Mouse (Mus musculus): Measurements from ENCODE around the gene Rgl3. TPM values are rescaled to one million over a fixed set of nuclear protein-coding genes. Genes with fewer than 3 reads are reported as not detected.
A peak's percentile ranks its signal among the peaks of the same experiment; 100 is the strongest.

The Rgl3 gene
- polyA plus RNA-seq, 1 experiment from 2014 or later, result 24.5 TPM

DNA sequence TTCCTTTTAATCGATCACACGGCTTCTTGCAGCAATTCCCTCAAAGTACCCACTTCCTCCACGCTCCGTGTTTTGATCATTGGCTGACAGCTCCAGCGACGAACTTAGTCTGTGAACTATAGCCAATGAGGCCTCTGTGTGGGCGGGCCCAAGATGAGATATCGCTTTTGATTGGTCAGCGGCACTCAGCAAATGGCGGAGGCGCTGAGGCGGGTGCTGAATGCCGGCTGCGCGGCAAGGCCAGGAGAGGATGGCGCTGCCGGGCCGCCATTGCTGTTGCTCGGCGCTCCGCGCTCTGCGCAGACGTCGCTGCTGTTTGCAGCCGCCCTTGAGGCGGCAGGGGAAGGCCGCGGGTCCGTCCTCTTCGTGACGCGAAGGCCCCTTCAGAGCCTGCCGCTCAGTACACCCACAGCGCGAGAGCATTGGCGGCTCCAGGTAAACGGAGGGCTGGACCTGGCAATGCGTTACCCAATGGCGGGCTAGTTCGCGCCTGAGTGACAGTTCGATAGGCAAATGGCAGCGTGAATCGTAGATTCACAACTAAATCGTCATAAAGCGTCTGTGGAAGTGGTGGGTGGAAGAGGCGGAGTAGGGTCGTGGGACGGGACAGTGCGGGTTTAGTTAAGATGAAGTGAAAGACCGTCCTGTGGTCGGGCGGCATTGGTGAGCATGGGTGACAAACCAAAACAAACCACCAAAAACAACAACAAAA, 33.5 kb downstream of the Rgl3 start, which contains the start of gene Swsap1:
Gene Swsap1, plus strand, starts transcription at position 186 of the 712 bp plus-strand sequence.
- Histone ChIP-seq H3K27ac (peak within 1 kb of the TSS; percentile 92), H3K27me3 (peaks cover 4% of the 10 kb centered on the region), H3K36me3 (peaks cover 13% of the 10 kb centered on the region), H3K4me3 (replicated peaks) (peak within 1 kb of the TSS; percentile 65), H3K9me3 (replicated peaks) (0 out of 2 replicates have a peak, but pooled peaks cover 4% of the 10 kb centered on the region), H3K4me1 (peaks cover 23% of the 10 kb centered on the region), H3K9ac (peak within 1 kb of the TSS; percentile 71), H3K4me2 (peak within 1 kb of the TSS; percentile 77)
- WGBS, result under 1% methylated on average over 54 of the region's 54 CpGs
- peak; percentile 98 for ATAC-seq (replicated peaks; ENCODE audit: low FRiP score)

DNA sequence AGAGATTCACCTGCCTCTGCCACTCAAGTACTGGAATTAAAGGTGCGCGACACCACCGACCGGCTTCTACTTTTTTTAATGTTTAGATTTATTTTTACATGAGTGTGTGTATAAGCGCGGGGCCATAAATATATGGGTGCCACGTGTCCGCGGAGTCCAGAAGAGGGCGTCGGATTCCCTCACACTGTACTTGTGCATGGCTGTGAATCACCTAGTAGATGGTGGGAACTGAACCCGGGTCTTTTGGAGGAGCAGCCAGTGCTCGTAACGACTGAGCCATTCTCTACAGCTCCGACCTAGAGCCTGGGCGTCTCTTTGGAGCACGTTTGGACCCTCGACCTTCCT, 34.0 kb downstream of the Rgl3 start:
- 0 out of 2 replicates have a peak, but pooled peaks cover 4% of the 10 kb centered on the region for H3K9me3 ChIP-seq (replicated peaks)
- peaks cover 13% of the 10 kb centered on the region for H3K36me3 ChIP-seq
- H3K27ac ChIP-seq, result peak overlapping the region; percentile 92
- peaks cover 18% of the 10 kb centered on the region for H3K4me1 ChIP-seq
- ATAC-seq (replicated peaks; ENCODE audit: low FRiP score), result peak; percentile 76
- WGBS, result 3% methylated on average over 18 of the region's 18 CpGs
- no peaks in the 10 kb centered on the region for H3K27me3 ChIP-seq
- peak overlapping the region; percentile 77 for H3K4me2 ChIP-seq
- H3K4me3 ChIP-seq (replicated peaks), result peak overlapping the region; percentile 65
- peak overlapping the region; percentile 71 for H3K9ac ChIP-seq

DNA sequence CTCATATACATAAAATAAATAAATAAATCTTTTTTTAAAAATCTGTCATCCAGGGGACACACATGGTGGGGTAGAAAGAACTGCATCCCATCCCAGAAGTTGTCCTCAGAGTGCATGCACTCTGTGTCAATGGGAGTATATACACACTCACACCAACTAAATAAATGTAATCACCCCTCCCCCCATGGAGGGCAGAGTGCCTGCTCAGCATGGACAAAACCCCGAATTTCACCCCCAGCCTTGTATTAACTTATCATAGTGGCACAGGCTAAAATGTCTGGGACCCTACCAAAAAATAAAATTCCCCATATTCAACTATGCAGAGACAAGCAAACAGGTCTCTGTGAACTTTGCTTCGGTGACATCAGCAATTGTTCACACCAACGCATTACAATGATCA, 34.6 kb downstream of the Rgl3 start:
- peak overlapping the region; percentile 77; the same call in 1 of the 2 replicates for H3K4me2 ChIP-seq
- peaks cover 12% of the 10 kb centered on the region for H3K4me1 ChIP-seq
- 0 out of 2 replicates have a peak, but pooled peaks cover 4% of the 10 kb centered on the region for H3K9me3 ChIP-seq (replicated peaks)
- no peaks in the 10 kb centered on the region for H3K27me3 ChIP-seq
- H3K36me3 ChIP-seq, result peaks cover 12% of the 10 kb centered on the region
- H3K27ac ChIP-seq, result no peak overlapping the region
- no peak overlapping the region for H3K9ac ChIP-seq
- H3K4me3 ChIP-seq (replicated peaks), result no peak overlapping the region
- no peak for ATAC-seq (replicated peaks; ENCODE audit: low FRiP score)
- WGBS, result 78% methylated on average over 3 of the region's 3 CpGs

DNA sequence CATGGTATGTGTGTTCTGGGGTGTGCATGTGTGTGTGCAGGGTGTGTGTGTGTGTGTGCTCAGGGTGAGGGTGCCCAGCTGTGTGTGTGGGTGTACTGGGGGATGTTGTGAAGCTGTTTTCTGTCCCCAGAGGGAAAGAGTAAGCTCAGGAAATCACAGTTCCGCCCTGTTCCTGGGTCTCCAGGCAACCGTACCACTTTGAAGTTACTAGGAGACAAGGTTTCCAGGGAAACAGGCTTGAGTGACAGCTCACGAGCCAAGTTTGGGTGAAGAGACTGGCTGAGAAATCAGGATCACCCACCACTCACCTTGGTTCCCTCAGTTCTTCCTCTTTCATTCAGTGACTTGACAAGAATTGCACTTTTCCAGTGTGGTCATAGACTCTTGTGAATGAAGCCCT, 35.6 kb downstream of the Rgl3 start:
- H3K4me1 ChIP-seq, result peaks cover 7% of the 10 kb centered on the region
- H3K36me3 ChIP-seq, result peaks cover 11% of the 10 kb centered on the region; the same call in 1 of the 2 replicates
- no peak overlapping the region for H3K4me2 ChIP-seq
- H3K27me3 ChIP-seq, result 0 out of 2 replicates have a peak, but pooled peaks cover under 1% of the 10 kb centered on the region
- ATAC-seq (replicated peaks; ENCODE audit: low FRiP score), result no peak
- H3K9ac ChIP-seq, result no peak overlapping the region
- 22% methylated on average over 3 of the region's 3 CpGs for WGBS
- 0 out of 2 replicates have a peak, but pooled peaks cover 4% of the 10 kb centered on the region for H3K9me3 ChIP-seq (replicated peaks)
- H3K27ac ChIP-seq, result no peak overlapping the region
- H3K4me3 ChIP-seq (replicated peaks), result no peak overlapping the region

- Histone ChIP-seq H3K27ac (no peak overlapping the region), H3K9ac (no peak overlapping the region), H3K9me3 (replicated peaks) (0 out of 2 replicates have a peak, but pooled peaks cover 4% of the 10 kb centered on the region), H3K4me1 (peaks cover 16% of the 10 kb centered on the region), H3K4me2 (no peak overlapping the region), H3K4me3 (replicated peaks) (no peak overlapping the region), H3K36me3 (no peaks in the 10 kb centered on the region), H3K27me3 (peaks cover 16% of the 10 kb centered on the region)
- no peak for ATAC-seq (replicated peaks; ENCODE audit: low FRiP score)
- WGBS, result 76% methylated on average over 3 of the region's 3 CpGs
Measured at GRCm38 (mm10) chr9:21951977-21952376, 37.3 kb downstream of the Rgl3 start.

DNA sequence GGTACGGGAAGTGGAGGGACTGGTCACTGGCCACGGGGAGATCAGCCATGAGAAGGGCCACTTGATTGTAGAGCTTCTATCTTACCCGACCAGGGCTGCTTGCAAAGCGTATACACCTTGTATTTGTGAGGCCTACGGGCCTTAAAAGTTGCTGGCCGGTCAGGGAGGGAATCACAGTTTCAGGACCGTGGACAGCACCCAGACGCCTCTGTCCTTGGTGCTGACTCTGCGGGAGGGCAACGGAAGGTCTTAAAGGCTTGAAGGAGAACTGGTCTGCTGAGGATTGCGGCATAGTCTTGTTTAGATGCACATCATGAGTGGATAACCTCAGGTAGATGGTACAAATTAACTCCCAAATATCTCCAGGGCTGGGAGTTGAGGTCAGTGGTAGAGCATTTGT, 38.9 kb downstream of the Rgl3 start:
- Histone ChIP-seq H3K9ac (no peak overlapping the region), H3K27me3 (peaks cover 18% of the 10 kb centered on the region), H3K4me3 (replicated peaks) (no peak overlapping the region), H3K4me1 (peaks cover 10% of the 10 kb centered on the region), H3K27ac (no peak overlapping the region), H3K9me3 (replicated peaks) (0 out of 2 replicates have a peak, but pooled peaks cover 4% of the 10 kb centered on the region), H3K4me2 (no peak overlapping the region), H3K36me3 (no peaks in the 10 kb centered on the region)
- WGBS, result 16% methylated on average over 11 of the region's 11 CpGs
- no peak for ATAC-seq (replicated peaks; ENCODE audit: low FRiP score)

- peaks cover 18% of the 10 kb centered on the region for H3K4me1 ChIP-seq
- ATAC-seq (replicated peaks; ENCODE audit: low FRiP score), result no peak
- H3K9me3 ChIP-seq (replicated peaks), result 0 out of 2 replicates have a peak, but pooled peaks cover 4% of the 10 kb centered on the region
- H3K4me3 ChIP-seq (replicated peaks), result no peak overlapping the region
- H3K9ac ChIP-seq, result no peak overlapping the region
- 71% methylated on average over 6 of the region's 6 CpGs for WGBS
- no peak overlapping the region for H3K27ac ChIP-seq
- no peak overlapping the region for H3K4me2 ChIP-seq
- H3K27me3 ChIP-seq, result peaks cover 18% of the 10 kb centered on the region
- no peaks in the 10 kb centered on the region for H3K36me3 ChIP-seq
Measured at GRCm38 (mm10) chr9:21948790-21949189, 40.5 kb downstream of the Rgl3 start.

DNA sequence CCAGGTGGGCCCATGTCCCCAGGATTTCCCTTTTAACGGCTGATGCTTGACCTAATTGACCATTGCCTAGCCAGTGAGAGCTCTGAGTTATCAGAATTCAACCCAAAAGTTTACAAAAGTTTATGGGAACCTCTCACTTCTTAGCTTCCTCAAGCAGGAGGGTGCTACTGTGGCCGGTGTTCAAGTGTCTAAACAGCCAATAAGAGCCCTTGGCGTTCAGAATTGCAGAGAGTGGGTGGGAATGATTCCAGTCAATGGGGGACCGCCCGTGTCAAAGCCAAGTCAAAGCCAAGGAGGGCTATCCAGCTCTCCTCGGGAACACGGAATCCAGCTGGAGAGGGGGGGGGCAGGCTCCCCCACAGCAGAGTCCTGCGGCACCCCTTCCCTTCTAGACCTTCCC, 41.1 kb downstream of the Rgl3 start:
- no peak overlapping the region for H3K4me3 ChIP-seq (replicated peaks)
- H3K9ac ChIP-seq, result no peak overlapping the region
- no peak for ATAC-seq (replicated peaks; ENCODE audit: low FRiP score)
- 0 out of 2 replicates have a peak, but pooled peaks cover 4% of the 10 kb centered on the region for H3K9me3 ChIP-seq (replicated peaks)
- H3K27me3 ChIP-seq, result peaks cover 18% of the 10 kb centered on the region
- no peak overlapping the region for H3K4me2 ChIP-seq
- no peaks in the 10 kb centered on the region for H3K36me3 ChIP-seq
- H3K4me1 ChIP-seq, result peaks cover 19% of the 10 kb centered on the region
- 53% methylated on average over 8 of the region's 8 CpGs for WGBS
- H3K27ac ChIP-seq, result no peak overlapping the region

- 0 out of 2 replicates have a peak, but pooled peaks cover 4% of the 10 kb centered on the region for H3K9me3 ChIP-seq (replicated peaks)
- peak overlapping the region; percentile 46 for H3K4me2 ChIP-seq
- H3K9ac ChIP-seq, result no peak overlapping the region
- no peak overlapping the region for H3K4me3 ChIP-seq (replicated peaks)
- H3K27ac ChIP-seq, result no peak overlapping the region
- H3K27me3 ChIP-seq, result peaks cover 18% of the 10 kb centered on the region
- no peaks in the 10 kb centered on the region for H3K36me3 ChIP-seq
- ATAC-seq (replicated peaks; ENCODE audit: low FRiP score), result no peak; the same call in 1 of the 2 replicates
- H3K4me1 ChIP-seq, result peaks cover 19% of the 10 kb centered on the region
- 7% methylated on average over 28 of the region's 28 CpGs for WGBS
Measured at GRCm38 (mm10) chr9:21947540-21948130, 41.6 kb downstream of the Rgl3 start.

DNA sequence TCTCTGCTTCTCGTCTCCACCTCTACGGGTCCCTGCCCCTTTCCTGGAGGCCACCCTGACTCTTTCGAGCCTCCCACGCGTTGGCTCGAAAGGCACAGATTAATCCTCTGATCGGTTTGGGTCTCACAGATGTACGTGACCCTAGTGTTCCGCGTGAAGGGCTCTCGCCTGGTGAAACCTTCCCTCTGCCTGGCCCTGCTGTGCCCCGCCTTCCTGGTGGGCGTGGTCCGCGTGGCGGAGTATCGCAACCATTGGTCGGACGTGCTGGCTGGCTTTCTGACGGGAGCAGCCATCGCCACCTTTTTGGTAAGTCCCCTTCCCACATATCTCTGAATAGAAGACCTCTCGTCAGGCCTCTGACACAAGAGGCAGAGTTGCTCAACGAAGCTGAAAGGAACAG, 45.0 kb downstream of the Rgl3 start:
- H3K27me3 ChIP-seq, result peaks cover 18% of the 10 kb centered on the region
- H3K36me3 ChIP-seq, result no peaks in the 10 kb centered on the region
- H3K4me2 ChIP-seq, result peak overlapping the region; percentile 32
- H3K27ac ChIP-seq, result no peak overlapping the region
- no peak overlapping the region for H3K4me3 ChIP-seq (replicated peaks)
- no peaks in the 10 kb centered on the region for H3K9me3 ChIP-seq (replicated peaks)
- peaks cover 19% of the 10 kb centered on the region for H3K4me1 ChIP-seq
- WGBS, result 13% methylated on average over 23 of the region's 23 CpGs
- no peak for ATAC-seq (replicated peaks; ENCODE audit: low FRiP score)
- no peak overlapping the region for H3K9ac ChIP-seq

GRCm38 (mm10) chr9:21943638-21944037, 45.6 kb downstream of the Rgl3 start:
- H3K27ac ChIP-seq, result no peak overlapping the region
- no peak overlapping the region for H3K4me3 ChIP-seq (replicated peaks)
- 55% methylated on average over 12 of the region's 12 CpGs for WGBS
- ATAC-seq (replicated peaks; ENCODE audit: low FRiP score), result no peak
- no peaks in the 10 kb centered on the region for H3K9me3 ChIP-seq (replicated peaks)
- no peaks in the 10 kb centered on the region for H3K36me3 ChIP-seq
- no peak overlapping the region for H3K9ac ChIP-seq
- H3K4me1 ChIP-seq, result peaks cover 19% of the 10 kb centered on the region
- H3K4me2 ChIP-seq, result no peak overlapping the region; the same call in 1 of the 2 replicates
- peaks cover 18% of the 10 kb centered on the region for H3K27me3 ChIP-seq

DNA sequence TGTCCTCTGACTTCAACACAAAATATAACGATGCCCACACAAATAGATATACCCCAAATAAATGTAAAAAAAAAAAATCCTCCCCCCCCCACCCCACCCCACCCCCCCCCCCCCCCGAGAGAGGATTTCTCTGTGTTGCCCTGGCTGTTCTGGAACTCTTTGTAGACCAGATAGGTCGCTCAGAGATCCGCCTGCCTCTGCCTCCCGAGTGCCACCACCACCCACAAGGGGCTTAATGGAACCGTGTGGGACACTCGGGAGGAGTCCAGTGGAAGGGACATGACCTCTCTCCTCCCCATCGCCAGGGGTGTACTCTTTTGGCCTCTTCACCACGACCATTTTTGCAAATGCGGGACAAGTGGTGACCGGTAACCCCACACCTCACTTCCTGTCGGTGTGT, 46.2 kb downstream of the Rgl3 start:
- WGBS, result 73% methylated on average over 12 of the region's 12 CpGs
- H3K9me3 ChIP-seq (replicated peaks), result no peaks in the 10 kb centered on the region
- no peak overlapping the region for H3K9ac ChIP-seq
- H3K4me1 ChIP-seq, result peaks cover 19% of the 10 kb centered on the region
- no peak for ATAC-seq (replicated peaks; ENCODE audit: low FRiP score)
- no peaks in the 10 kb centered on the region for H3K36me3 ChIP-seq
- no peak overlapping the region for H3K4me2 ChIP-seq
- peaks cover 12% of the 10 kb centered on the region for H3K27me3 ChIP-seq
- no peak overlapping the region for H3K4me3 ChIP-seq (replicated peaks)
- H3K27ac ChIP-seq, result no peak overlapping the region
